Mouse (Mus musculus) lung, postnatal 14 days (tissue): ENCODE measurements around the gene Anxa9.

Experiments used
- DNase-seq: peaks from one replicate; pipeline ENCODE4 v3.0.0; 2021

Gene Anxa9

DNA sequence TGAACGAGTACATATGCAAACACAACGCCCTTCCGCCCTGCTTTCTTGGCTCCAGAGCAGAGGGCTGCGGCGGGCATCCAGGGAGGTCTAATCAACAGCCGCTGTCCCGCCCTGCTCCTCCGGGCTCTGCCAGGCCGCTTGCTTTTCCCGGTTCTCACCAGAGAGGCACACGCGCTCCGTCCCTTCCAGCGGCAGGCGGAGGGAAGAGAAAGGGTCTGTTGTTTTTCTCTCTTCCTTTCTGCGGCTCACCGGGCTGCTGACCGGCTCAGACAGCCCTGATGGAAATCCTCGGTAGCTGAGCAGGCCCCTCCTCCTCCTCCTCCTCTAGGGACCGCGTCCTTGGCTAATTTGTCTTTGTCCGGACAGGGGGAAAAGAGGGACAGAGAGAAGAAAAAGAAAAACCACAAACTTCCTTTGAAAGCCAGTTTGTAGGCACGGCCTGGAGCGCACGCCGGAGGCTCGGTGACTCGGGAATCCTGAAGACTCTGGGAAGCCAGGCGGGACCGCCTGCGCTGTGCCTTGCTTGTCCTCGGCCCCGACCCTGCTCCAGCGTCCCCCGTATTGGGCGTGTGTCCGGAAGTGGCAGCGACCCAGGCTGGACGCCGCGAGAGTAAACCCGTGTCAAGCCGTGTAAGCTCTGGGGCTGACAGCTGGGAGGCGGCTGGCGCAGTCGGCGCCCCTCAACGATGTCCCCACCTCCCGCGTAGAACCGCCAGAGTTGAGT lies 23.9 kb downstream of the Anxa9 start:
- peak; percentile 82 for DNase-seq

DNA sequence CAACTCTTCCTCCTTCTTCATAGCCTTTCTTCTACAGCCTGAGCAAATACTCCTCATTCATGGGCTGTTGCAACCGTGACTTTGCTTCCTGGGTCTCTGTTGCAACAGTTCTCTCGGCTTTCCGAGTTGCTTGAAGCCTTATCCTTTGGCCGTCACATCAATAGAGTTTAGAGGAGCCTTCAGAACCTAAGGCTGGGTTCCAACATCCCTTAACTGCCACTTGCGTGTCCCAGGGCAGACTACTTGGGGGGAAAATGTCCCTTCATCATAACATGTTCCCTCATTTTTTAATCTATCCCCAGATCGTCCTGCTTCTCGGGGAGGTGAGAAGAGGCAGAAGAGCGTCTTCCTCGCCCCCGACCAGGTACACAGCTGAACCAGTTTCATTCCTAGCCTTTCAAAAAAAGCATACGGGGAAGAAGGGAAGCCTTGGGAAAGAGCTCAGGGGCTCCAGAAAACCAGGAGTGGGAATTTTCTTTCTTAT lies 24.6 kb downstream of the Anxa9 start:
- peak; percentile 66 for DNase-seq

DNA sequence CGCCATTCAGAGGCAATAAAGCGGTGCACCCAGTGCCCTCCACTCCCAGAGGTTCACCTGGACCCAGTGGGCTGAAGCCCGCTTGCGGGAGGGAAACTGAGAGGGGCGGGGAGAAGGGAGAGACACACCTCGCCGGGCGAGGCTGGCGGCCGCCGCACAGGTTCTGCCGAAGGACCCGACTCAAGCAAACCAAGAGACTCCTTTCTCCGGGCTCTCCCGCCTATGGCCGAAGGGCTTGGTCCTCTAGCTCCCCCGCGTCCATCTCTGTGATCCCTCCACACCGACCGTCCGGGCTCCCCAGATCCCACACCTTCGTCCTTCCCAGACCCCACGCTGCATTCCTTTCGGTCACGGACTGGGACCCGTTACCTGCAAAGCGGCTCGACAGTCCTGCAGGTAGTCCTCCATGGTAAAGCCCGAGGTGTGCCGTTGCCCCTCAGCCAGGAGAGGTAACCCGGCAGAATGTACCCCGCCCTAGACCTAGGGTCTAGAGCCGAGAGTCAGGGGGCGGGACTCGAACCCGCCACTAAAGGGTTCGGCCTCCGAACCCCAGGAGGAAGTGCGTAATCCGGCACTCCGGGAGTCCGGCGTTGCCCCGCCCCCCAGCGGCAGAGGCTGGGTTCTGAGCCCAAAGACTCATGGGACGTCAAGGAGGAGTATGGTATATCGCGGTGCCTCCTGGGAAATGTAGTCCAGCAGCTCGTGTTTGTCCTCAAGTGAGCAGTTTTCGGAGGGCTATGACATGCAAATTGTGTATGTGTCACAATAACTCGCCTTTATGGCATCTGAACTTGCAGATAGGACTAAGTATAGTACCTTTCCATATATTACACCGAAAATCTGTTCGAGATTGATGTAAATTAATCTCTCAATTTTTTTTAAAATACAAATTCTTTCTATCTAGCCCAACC lies 25.5 kb downstream of the Anxa9 start, which contains the start of the genes Mindy1 and Prune1:
Gene Mindy1, plus strand, starts transcription at position 130 of the 911 bp plus-strand sequence.
Gene Prune1, minus strand, starts transcription at position 861 of the 911 bp plus-strand sequence.
- DNase-seq: peak; percentile 99

DNA sequence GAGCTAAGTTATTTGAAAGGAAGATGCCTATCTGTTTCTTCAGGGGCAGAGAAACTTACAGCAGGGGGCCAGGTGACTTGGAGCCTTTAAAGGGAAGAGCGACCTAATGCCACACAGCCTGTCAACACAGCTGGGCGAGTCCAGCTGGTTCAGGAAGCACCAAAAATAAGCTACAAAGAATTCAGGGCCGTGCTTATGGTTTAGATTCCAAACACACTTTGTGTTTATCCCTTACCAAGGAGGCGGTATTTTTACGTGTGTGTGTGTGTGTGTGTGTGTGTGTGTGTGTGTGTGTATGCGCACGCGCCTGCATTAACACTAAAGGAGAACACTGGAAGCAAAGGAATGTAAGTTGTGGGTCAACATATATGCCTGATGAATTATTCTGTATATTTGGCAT lies 26.2 kb downstream of the Anxa9 start:
- DNase-seq: peak; percentile 44

DNA sequence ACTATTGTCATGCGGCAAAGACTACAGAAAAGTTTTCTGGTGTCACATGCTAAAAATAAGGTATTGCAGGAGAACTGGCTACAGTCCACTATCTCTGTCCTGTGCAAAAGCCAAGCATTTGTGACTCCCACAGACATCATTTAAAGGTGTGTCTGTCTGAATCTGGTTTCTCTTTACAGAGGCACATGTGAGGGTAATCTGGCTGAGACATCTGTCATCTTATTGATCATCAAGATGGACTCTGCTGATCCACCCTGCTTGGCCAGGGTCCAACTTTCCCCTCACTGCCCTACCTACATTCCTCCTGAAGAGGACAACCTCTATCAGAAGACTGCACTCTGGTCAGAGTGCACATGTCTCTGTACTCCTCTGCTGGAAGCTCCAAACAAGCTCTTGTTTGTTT lies 29.8 kb downstream of the Anxa9 start:
- no peak for DNase-seq

DNA sequence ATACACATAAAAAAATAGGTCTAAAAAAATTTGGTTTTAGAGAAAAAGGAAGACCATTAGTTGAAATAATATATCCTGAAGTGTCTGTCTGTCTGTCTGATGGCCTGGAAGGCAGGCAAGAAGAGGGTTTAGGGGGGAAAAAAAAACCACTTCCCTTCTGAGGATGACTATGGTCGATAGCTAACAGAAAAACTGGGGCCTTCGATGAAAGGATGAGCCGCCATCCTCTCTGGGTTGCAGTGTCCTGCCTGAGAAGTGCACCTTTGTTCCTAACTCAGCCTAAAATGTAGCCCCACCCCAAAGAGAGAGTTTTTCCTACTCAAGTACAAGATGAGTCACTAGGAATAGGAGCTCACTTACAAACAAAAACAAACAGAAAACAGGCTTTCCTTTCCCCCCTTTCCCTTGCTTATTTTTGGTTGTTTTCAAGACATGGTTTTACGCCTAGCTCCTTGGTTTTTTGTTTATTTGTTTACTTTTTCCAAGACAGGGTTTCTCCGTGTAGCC lies 30.5 kb downstream of the Anxa9 start:
- no peak for DNase-seq

DNA sequence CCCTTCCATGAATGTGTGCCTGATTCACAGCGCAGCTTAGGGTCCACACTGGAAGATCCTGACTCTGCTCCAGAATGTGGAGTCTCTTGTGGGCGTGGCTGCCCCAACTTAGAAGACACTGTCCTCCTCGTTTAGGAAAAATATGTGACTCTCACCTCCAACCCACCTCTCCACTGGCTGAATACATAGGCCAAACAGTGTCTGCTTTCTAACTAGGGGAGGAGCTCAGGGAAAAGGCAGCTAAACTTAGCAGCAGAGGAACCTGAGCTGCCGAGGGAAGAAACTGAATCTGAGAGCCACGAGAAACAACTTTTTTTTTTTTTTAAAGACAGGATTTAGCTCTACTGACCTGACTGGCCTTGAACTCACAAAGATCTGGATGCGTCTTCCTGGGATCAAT lies 31.8 kb downstream of the Anxa9 start:
- DNase-seq: no peak

DNA sequence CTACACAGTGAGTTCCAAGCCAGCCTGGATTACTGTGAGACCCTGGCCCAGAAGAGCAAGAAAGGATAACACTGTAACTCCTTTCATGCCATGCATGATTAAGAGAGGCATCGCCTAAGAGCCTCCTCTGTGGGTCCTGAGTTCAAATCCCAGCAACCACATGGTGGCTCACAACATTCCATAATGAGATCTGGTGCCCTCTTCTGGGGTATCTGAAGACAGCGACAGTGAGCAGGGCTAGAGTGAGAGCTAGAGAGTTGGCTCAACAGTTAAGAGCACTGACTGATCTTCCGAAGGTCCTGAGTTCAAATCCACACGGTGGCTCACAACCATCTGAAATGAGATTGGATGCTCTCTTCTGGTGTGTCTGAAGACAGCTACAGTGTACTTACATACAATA lies 32.5 kb downstream of the Anxa9 start:
- DNase-seq: no peak

DNA sequence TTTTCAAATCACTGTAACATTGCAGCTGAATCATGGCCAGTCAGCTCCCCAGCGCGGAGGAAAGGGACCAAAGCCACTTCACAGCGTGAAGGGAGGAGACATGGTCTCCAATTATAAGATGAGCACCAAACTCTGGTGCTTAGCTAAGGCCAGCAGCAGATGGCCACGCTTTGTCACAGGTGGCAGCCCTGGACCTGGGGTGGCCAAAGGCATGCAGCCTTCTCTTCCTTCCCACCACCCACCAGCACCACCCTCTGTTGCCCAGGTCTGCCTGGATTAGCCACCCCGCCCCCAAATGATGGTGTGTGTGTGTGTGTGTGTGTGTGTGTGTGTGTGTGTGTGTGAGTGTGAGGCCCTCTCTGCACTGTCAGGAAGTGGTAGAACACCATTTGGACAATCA lies 33.5 kb downstream of the Anxa9 start:
- no peak for DNase-seq

DNA sequence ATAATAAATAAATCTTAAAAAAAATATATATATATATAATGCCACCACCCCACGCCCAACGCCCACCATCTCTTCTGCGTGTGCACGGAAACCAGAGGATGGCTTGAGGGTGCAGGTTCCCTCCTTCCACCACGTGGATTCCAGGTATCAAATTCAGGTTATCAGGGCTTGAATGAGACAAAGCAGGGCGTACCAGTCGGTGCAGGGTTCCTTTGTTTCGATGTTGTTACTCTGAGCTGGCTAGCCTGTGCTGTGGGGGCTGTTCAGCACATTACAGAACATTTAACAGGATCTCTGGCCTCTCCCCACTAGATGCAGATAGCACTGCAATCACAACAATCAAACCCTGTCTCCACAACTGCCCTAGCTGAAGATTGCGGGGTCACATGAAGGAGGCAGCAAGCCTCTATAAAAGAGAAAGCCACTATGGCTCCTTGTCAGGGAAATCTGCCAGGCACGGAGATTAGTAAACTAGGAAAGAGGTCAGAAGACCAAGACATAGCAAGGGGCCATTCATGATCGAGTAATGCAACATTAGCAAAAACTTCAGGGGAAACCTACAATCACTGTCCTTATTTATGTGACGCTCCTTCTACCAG lies 36.1 kb downstream of the Anxa9 start:
- no peak for DNase-seq

DNA sequence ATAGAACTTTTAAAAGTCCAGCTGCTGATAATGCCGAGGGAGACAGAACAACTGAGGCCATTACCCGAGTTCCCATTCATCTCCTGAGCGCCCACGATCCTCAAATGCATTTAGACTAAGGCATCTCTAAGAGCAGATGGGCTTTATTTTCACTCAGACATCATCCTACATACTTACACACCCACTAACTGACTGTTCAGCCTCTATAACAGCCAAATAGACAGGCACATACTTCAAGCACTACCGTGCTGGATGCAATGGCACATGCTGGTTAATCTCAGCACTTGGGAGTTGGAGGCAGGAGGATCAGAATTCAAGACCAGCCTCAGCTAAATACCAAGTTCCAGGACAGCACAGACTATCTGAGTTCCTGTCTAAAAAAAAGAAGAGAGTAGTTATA lies 37.2 kb downstream of the Anxa9 start:
- no peak for DNase-seq

DNA sequence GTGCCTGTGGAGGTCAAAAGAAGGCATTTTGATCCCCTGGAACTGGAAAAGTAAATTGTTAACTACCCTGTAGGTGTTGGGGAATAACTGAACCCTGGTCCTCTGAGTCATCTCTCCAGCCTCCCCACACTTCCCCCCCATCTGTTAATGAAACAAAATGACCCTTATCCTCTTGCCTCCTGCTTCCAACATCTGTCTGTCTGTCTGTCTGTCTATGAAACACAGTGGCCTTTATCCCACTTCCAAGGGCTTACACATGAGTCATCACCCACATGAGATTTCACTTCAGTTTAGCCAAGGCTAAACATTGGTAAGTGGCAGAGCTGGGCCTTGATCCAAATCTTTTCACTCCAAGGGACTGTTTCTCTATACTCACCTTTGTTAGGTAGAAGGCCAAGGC lies 39.1 kb downstream of the Anxa9 start:
- no peak for DNase-seq

DNA sequence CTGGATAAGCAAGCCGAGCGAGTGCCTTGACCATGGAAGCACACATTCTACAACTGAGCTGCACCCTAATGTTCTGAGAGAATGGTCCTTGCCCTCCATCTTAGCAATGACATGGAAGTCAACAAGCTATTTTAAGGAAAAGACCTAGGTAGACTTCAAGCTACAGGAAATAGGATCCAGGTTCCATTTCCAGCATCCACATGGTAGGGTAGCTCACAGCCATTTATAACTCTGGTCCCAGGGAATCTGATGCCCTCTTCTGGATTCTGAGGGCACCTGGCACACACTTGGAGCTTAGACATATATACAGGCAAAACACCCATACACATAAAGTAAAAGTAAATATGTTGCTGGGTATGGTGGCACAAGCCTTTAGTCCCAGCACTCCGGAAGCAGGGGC lies 40.9 kb downstream of the Anxa9 start:
- DNase-seq: no peak

DNA sequence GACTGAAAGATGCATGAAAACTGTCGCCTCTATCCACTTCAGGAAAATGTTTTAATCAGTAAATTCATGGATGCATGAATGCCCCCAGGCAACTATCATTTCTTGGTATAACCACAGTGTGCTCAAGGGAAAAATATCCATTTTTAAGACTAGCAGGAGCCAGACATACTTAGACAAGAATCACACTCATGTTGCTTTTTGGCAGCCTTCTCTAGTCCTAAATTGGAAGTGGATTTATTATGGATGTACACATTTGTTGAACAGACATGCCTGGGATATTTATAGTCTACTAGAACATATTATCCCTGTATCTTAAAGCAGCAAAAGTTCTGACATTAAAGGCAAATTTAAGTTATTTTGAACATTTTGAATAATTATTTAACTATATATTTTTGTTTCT lies 42.3 kb downstream of the Anxa9 start:
- DNase-seq: no peak

DNA sequence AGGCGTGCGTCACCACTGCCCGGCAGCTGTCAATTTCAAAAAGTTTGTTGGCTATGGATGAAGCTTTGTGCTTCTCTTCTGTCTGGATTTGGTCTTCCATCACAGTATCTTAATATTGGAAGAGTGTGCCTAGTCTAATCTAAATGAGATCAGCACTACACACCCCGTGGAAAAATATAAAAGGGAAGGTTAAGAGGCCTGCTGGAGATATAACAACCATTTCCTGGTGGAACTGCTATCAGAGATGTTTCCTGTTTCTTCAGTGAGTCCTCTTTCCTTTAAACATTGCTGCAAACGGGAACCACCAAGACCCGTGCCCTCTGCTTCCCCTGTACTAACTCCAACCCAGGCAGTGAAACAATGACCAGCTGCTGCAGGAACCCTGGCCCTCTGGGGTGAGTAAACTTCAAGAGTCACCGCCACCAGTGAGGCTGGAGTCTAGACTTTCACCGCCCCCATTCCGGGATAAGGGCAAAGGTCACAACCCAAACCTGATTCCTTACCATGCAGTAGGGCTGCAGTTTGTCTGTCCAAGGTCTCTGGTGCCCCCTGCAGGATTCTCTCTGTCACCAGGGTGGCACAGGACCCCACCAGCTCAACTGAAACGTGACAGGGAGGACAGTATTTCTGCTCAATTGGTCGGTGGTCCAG lies 43.8 kb downstream of the Anxa9 start:
- peak; percentile 85 for DNase-seq

DNA sequence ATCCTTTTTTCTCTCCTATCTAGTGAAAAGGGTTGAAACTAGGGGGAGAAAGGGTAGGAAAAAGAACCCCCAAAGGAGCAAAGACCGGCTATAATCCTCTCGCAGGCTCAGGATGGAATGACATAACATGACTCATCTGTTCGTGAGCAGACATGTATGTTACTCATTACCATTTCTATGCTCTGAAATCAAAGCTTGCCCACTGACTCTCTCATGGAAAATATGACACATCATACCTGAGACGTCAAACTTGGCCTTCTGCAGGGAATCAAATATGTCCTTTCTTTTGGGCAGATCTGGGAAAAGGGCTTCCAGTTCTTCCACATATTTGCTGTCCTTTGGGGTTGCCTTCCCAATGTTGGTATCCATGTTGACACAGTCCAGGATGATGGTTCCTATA lies 45.0 kb downstream of the Anxa9 start:
- no peak for DNase-seq

DNA sequence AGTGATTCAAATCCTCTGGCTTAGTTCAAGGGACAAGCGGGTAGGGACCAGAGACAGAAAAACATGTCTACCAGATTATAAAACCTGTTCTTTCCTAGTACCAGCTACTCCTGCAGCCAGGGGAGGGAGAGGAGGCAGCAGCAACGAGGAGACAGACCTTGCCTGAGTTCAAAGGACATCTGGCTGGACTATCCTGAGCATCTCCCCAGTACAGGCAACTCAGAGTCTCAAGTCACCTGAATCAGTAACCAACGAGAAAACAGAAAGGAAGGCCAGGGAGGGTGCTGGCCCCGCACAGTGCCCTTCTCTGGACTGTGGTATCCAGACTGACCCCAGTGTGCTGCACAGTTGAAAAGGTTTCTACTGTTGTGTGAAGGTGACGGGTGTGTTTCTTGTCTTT lies 50.0 kb downstream of the Anxa9 start:
- no peak for DNase-seq

DNA sequence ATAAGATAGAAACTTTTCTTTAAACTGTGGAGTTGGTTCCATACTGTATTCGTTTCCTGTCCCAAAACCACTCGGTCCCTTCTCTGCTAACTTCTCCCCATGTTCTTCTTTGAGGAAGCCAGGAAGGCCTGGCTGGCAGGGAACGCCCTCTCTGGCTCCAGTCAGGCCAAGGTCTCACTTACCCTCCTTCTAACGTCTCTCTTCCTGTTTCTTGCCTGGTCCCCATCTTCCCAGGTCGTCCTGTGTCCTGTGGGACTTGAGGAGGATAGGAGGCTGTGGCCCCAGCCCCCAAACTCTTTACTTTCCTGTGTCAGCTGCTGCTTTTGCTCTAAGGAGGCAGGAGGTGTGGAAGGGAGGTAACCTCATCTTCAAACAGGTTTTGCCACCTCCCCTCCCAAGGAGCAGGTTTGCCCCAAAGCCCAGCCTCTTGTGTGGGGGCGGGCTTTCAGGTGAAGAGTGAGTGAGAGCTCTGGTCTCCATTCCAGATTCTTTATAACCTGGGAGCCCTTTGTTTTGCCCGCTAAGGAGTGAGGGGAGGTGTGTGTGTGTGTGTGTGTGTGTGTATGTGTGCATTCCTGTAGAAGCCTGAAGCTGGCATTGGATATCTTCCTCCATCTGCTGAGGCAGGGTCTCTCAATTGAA lies 56.1 kb downstream of the Anxa9 start, which contains the start of gene Bnipl:
Gene Bnipl, minus strand, starts transcription at position 411 of the 642 bp plus-strand sequence.
- DNase-seq: no peak

DNA sequence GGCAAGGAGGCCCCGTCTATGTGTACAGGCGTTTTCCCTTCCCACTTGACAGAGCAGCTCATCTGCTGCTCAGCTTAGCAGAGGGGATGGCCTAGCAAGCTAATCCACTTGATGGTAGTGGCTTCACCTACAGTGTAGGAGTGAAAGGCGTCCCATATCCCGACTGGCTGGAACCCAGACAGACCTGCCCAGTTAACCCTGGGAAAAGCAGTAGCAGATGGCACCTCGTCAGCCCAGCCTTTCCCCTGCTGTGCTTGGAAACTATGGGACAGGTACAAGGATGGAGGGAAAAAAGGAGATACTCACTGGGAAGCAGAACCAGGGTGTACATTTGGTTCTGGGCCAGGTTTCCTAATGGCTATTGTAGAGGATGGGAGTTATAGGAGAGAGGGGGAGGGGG lies 56.6 kb downstream of the Anxa9 start:
- no peak for DNase-seq

DNA sequence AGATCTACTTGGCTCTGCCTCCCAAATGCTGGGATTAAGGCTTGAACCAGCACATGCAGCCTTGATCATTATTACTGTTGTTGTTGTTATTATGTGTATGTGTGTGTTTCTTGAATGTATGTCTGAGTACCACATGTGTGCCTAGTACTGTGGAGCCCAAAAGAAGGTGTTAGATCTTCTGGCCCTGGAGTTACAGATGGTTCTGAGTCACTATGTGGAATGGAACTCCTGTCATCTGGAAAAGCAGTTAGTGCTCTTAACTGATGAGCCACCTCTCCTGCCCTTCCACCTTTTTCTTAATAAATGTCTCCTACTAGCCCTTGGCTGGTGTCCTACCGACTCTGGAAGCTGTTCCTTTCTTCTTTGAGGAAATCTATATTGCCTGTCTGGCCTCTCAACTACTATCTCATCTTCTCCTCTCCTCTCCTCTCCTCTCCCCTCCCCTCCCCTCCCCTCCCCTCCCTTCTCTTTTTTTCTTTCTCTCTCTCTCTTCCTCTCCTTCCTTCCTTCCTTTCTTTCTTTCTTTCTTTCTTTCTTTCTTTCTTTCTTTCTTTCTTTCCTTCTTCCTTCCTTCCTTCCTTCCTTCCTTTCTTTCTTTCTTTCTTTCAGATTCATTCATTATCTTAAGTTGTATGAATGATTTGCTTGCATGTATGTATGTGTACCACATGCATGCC lies 59.2 kb downstream of the Anxa9 start:
- DNase-seq: no peak

DNA sequence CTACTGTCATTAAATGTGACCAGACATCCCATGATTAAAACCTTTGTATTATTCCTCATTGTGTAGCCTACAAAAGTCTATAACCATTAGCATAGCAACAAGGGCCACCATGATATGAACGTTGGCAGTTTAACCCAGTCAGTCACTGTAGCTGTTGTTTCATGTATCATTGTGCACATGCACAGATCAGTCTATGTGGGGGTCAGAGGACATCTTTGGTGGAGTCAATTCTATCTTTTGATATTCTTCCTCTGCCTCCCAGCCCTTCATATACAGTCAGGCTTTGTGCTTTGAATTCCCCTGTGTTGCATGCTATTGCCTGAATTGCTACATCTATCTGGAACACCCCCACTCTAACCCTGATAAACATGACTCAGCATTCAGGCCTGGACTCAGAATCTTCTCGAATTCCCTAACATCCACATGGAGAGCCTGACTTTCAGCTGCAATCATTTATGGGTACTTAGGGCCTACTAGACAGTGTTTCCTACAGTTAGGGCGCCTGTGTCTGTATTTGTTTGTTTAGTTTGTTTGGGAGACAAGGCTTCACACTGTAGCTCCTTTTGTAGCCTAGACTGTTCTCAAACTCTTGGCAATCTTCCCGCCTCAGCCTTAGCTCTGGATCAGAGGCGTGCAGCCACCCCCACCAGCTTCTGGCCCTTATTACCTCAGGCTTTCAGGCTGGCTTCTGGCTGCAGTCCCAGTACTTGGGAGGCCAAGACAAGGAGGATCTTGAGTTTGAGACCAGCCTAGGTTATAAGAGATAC lies 60.3 kb downstream of the Anxa9 start:
- peak; percentile 60 for DNase-seq
